ENCODE assay signal across 34 mouse cellular contexts in the genomic region with DNA sequence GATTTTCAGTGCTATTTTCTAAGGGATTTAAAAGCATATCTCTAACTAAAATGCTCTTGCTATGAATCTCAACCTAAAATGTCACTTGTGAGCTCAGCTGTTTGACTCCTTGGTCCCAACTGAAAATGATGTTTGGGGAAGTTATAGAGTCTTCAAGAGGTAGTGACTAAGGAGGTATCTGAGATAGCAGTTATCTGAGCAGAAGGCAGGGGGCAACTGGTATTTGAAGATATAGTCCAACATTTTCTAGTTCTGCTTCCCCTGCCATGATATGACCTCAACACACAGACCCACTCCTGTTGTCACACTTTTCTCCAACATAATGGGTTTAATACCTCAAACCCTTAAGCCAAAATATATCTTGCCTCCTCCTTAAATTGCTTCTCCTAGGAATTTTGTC.
"Had no signal": no experiment of that assay in that cellular context is flagged by ENCODE, and none has a peak within 500 bp of the region (broad histone marks: within the 10 kb centered on the region; RNA-seq: fewer than 3 reads in every experiment).

No protein-coding gene starts in this region.

- H3K27me3 ChIP-seq: heart, embryonic 12.5 days; heart, embryonic 13.5 days; heart, embryonic 15.5 days; hindbrain, embryonic 12.5 days; hindbrain, embryonic 13.5 days; hindbrain, embryonic 15.5 days; intestine, embryonic 15.5 days; kidney, embryonic 15.5 days had no signal

- H3K9me3 ChIP-seq: heart, embryonic 12.5 days; heart, embryonic 13.5 days; heart, embryonic 15.5 days; hindbrain, embryonic 10.5 days; hindbrain, embryonic 12.5 days; hindbrain, embryonic 13.5 days; hindbrain, embryonic 15.5 days; intestine, embryonic 15.5 days; kidney, embryonic 15.5 days had no signal

- H3K4me3 ChIP-seq: heart, embryonic 12.5 days; heart, embryonic 13.5 days; heart, embryonic 15.5 days; hindbrain, embryonic 10.5 days; hindbrain, embryonic 12.5 days; hindbrain, embryonic 13.5 days; hindbrain, embryonic 15.5 days; intestine, embryonic 15.5 days; kidney, embryonic 15.5 days; layer of hippocampus, adult 2 months; left cerebral cortex, adult 2 months had no signal

- H3K4me1 ChIP-seq: heart, embryonic 12.5 days; heart, embryonic 13.5 days; heart, embryonic 15.5 days; intestine, embryonic 15.5 days; kidney, embryonic 15.5 days had no signal

- H3K9ac ChIP-seq: heart, embryonic 12.5 days; heart, embryonic 13.5 days; heart, embryonic 15.5 days; hindbrain, embryonic 12.5 days; hindbrain, embryonic 13.5 days; hindbrain, embryonic 14.5 days; hindbrain, embryonic 15.5 days; intestine, embryonic 15.5 days; kidney, embryonic 15.5 days had no signal

- H3K36me3 ChIP-seq: heart, embryonic 12.5 days; heart, embryonic 13.5 days; heart, embryonic 15.5 days; hindbrain, embryonic 10.5 days; hindbrain, embryonic 12.5 days; hindbrain, embryonic 13.5 days; hindbrain, embryonic 15.5 days; intestine, embryonic 15.5 days; kidney, embryonic 15.5 days had no signal

- DNase-seq: heart, postnatal 10 days; heart, postnatal 14 days; heart, postnatal 36 days; heart, postnatal 4 days; kidney, adult 11 months; kidney, adult 18-20 months; kidney, adult 2 months; kidney, adult 8-10 months; kidney, adult 9 months; kidney, postnatal 10 days; kidney, postnatal 14 days; kidney, postnatal 25 days; kidney, postnatal 36 days; kidney, postnatal 4 days; layer of hippocampus, adult 9-11 months; layer of hippocampus, postnatal 36 days had no signal

- H3K27ac ChIP-seq: heart, embryonic 13.5 days; heart, embryonic 15.5 days; hindbrain, embryonic 10.5 days; hindbrain, embryonic 12.5 days; hindbrain, embryonic 13.5 days; hindbrain, embryonic 14.5 days; hindbrain, embryonic 15.5 days; hindbrain, postnatal 0 days; intestine, embryonic 15.5 days; kidney, embryonic 15.5 days; kidney, postnatal 0 days; layer of hippocampus, adult 2 months; left cerebral cortex, adult 2 months had no signal

- ATAC-seq: hindbrain, embryonic 16.5 days; hindbrain, postnatal 0 days; inflammation-experienced regulatory T-cells, adult 6 months; intestine, embryonic 15.5 days; intestine, embryonic 16.5 days; intestine, postnatal 0 days had no signal
